Mouse (Mus musculus): ENCODE measurements around the gene Ly6g6f.
A peak's percentile ranks its signal among the peaks of the same experiment; 100 is the strongest.
"Not testable (repeated sequence)": the region's sequence is repeated elsewhere in the genome, so short reads cannot be mapped to it uniquely, and the experiment has no call there.

Gene Ly6g6f

GRCm38 (mm10) chr17:35055691-35056495, 29.5 kb downstream of the Ly6g6f start:
- DNase-seq (ENCODE audit: extremely low read depth, low read depth, low spot score): no peak

GRCm38 (mm10) chr17:35052271-35052798, 33.1 kb downstream of the Ly6g6f start:
- DNase-seq (ENCODE audit: extremely low read depth, low read depth, low spot score): no peak

GRCm38 (mm10) chr17:35051156-35052086, 34.0 kb downstream of the Ly6g6f start:
- DNase-seq (ENCODE audit: extremely low read depth, low read depth, low spot score): no peak

- DNase-seq (ENCODE audit: extremely low read depth, low read depth, low spot score): no peak
Observed at GRCm38 (mm10) chr17:35050126-35050750, 35.2 kb downstream of the Ly6g6f start.

- DNase-seq (ENCODE audit: extremely low read depth, low read depth, low spot score): no peak
Observed at GRCm38 (mm10) chr17:35049561-35050016, 35.8 kb downstream of the Ly6g6f start, which contains the start of gene Clic1. Gene Clic1, plus strand, starts transcription at chr17:35049966.

DNA sequence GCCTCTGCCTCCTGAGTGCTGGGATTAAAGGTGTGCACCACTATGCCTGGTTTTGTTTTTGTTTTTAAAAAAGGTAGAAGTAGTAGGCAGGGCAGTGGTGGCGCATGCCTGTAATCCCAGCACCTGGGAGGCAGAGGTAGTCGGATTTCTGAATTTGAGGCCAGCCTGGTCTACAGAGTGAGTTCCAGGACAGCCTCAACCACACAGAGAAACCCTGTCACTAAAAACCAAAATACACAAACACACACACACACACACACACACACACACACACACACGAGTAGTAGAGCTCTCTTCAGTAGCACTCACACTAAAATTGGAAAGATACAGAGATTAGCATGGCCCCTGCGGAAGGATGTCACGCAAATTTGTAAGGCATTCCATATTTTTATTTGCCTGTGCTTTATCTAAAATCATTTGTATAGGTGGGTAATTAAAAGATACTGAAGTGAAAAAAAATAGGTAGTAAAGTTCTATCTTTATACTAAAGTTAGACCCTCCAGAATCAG, 36.4 kb downstream of the Ly6g6f start:
- no peak for DNase-seq (ENCODE audit: extremely low read depth, low read depth, low spot score)

- DNase-seq (ENCODE audit: extremely low read depth, low read depth, low spot score): no peak
Observed at GRCm38 (mm10) chr17:35048149-35048931, 37.1 kb downstream of the Ly6g6f start.

DNA sequence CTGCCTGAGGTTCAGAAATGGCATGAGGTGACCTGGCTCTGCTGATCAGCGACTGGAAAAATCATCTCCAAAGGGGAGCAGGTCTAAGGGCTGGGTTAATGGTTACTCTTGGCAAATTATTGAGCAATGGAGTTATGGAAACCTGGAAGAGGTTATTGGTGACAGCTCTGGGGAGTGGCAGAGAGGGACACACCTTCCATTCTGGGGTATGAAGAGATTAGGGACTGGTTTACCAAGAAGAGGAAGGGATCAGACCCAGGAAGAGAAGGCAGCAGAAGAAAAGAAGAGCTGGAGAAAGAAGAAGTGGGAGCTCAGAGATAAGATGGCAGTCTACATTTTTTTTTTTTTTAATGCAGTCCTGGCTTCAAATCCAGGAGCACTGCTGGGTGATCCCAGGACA, 37.7 kb downstream of the Ly6g6f start:
- DNase-seq (ENCODE audit: extremely low read depth, low read depth, low spot score): no peak

- peak; percentile 69 for DNase-seq (ENCODE audit: extremely low read depth, low read depth, low spot score)
Observed at GRCm38 (mm10) chr17:35046681-35047455, 38.5 kb downstream of the Ly6g6f start, which contains the start of gene Msh5. Gene Msh5, minus strand, starts transcription at chr17:35046745.

DNA sequence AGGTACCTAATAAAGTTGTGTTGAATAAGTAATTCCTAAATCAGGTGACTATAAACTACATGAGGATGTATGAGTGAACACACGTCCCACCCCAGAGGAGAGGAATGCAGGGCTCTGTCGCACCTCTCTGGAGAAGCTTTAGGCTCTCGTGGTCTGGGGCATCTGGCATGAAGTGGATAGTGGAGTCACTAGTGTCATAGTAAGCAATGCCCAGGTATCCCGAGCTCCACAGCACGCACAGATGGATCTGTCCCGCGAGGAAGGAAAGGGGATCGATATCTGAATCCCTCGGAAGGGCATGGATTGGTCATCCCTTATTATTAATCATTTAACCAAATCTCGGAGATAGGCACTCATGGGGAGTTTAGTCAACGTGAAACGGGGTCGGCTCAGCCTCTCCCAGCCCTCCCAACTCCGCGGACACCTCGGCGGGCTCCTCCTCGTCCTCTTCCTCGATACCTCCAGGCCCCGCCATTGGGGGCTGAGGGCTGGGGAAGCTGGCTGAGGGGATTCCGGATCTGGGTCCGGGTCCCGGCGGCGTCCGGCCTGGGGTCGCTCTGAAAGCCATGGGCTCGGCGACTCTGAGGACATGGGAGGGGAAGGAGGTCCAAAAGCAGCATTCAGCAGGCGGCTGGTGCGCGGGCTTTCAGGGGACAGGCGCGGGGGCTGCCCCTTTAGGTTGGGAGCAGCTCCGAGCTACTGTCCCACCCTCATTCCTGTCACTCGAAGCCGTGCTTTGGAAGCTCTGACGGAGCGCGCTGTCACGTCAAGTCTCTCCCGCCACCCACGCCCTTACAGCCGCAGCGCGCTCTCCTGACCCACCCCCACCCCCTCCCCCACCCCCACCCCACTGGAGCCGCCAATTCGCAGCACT, 39.4 kb downstream of the Ly6g6f start:
- no peak for DNase-seq (ENCODE audit: extremely low read depth, low read depth, low spot score)

- no peak for DNase-seq (ENCODE audit: extremely low read depth, low read depth, low spot score)
Observed at GRCm38 (mm10) chr17:35044904-35045806, 40.3 kb downstream of the Ly6g6f start.

- DNase-seq (ENCODE audit: extremely low read depth, low read depth, low spot score): no peak
Observed at GRCm38 (mm10) chr17:35043794-35044193, 41.6 kb downstream of the Ly6g6f start.

DNA sequence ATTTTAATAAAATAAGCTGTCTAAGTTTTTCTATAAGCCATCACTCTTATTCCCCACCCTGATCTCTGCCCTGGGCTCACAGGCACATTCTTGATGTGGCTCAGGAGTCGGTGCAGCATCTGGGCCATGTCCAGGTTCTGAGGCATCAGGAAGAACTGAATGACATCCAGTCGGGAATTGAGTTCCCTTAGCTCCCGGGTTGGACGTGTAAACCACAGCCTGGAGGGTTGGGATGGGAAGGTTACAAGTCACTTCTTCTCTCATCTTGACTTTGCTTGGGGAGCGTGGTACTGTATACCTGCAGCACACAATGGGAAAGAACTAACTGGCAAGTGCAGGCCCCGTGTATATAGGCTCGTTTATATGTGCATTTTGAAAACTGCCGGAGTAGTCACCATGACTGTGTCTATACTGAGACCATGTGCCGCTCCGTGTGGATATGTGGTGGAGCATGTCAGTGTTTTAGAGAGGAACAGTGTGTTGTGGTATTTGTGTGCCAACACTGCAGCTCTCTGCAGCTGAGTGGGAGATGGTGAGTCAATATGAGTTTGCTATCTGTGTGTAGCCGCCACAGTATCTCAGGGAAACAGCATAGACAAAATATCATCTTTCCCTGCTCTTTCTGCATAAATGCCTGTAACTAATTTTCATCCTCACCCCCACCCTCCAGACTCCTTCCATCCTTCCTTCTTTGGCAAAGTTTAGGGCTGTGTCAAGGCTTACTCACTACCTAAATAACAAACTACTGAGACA, 46.1 kb downstream of the Ly6g6f start:
- no peak for DNase-seq (ENCODE audit: extremely low read depth, low read depth, low spot score)

GRCm38 (mm10) chr17:35034896-35035295, 50.5 kb downstream of the Ly6g6f start:
- no peak for DNase-seq (ENCODE audit: extremely low read depth, low read depth, low spot score)

GRCm38 (mm10) chr17:35033703-35034102, 51.7 kb downstream of the Ly6g6f start:
- DNase-seq (ENCODE audit: extremely low read depth, low read depth, low spot score): not testable (repeated sequence)

- DNase-seq (ENCODE audit: extremely low read depth, low read depth, low spot score): no peak
Observed at GRCm38 (mm10) chr17:35032323-35032870, 53.0 kb downstream of the Ly6g6f start.
